Mouse (Mus musculus): ENCODE results near the gene Osbpl2. TPM values are rescaled to one million over a fixed set of nuclear protein-coding genes. Genes with fewer than 3 reads are reported as not detected.

The Osbpl2 gene
- polyA plus RNA-seq, 1 experiment from 2014 or later = 19.2 TPM

DNA sequence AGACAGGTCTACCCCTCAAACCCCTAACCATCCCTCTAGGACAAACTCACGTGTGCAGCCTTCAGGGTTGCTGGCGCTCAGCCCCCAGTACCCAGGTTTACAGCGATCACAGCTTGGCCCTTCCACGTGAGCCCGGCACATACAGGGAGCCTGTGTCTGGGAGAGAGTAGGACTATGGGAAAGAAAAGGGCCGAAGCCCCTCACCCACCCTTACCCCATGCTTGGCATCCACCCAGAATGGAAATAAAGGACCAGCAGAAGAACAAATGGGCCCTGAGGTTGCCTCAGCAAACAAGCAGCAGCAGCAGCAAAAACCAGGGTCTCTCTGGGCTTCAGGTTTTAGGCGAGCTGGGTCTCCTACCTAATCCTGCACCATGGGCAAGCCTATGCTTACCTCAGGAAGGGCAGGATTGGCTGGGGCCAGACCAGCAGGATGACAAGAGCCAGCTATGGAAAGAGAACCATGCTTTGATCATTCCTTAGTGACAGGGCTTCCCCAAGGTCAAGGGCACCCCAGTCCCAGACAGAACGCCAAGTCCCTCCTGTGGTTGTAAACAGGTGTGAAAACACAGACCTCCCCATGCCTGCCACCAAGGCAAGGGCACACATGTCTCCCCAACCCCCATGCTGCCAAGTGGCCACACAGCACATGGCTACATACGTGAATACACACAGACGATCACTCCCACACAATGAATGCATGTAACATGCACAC, 78.4 kb downstream of the Osbpl2 start:
- H3K36me3 ChIP-seq (ENCODE audit: control insufficient read depth, insufficient read depth, low read length) = no peaks in the 10 kb centered on the region
- WGBS = 84% methylated on average over 10 of the region's 10 CpGs

DNA sequence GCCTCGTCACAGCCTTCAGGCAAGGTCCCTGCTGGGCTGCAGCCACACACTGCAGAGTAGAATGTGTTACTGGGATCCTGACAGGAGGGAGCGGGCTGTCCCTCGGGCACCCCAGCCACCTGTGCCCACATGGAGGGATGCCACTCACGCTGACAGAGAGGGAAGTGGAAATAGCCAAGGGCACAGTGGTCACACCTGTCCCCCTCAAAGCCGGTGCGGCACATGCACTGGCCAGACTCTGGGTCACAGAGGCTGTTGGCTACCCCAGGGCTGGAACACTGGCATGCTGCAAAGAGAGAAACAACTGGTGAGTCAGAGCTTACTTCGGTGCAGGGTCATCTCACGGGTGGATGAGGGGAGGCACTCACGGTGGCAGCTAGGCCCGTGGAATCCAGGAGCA, 79.7 kb downstream of the Osbpl2 start:
- H3K36me3 ChIP-seq (ENCODE audit: control insufficient read depth, insufficient read depth, low read length) = no peaks in the 10 kb centered on the region
- H3K9me3 ChIP-seq (ENCODE audit: control insufficient read depth, low read length) = no peaks in the 10 kb centered on the region
- DNase-seq (ENCODE audit: low spot score) = no peak
- no peak for ATAC-seq (replicated peaks; ENCODE audit: low FRiP score)
- 92% methylated on average over 10 of the region's 10 CpGs for WGBS
- H3K9ac ChIP-seq (ENCODE audit: low read depth, low read length) = no peak overlapping the region
- H3K4me2 ChIP-seq = no peak overlapping the region
- H3K4me3 ChIP-seq (ENCODE audit: low read depth, low read length) = no peak overlapping the region
- no peaks in the 10 kb centered on the region for H3K4me1 ChIP-seq (replicated peaks; ENCODE audit: control insufficient read depth, insufficient read depth, low read length)
- no peak overlapping the region for H3K27ac ChIP-seq (ENCODE audit: low read depth, low read length)
- no peaks in the 10 kb centered on the region for H3K27me3 ChIP-seq (replicated peaks; ENCODE audit: control insufficient read depth, insufficient read depth, low read length)

More for the DNA sequence above, 78.4 kb downstream of the Osbpl2 start:
- Histone ChIP-seq H3K4me2 (no peak overlapping the region), H3K4me1 (replicated peaks; ENCODE audit: control insufficient read depth, insufficient read depth, low read length) (no peaks in the 10 kb centered on the region), H3K27ac (ENCODE audit: low read depth, low read length) (no peak overlapping the region), H3K9ac (ENCODE audit: low read depth, low read length) (no peak overlapping the region), H3K9me3 (ENCODE audit: control insufficient read depth, low read length) (no peaks in the 10 kb centered on the region), H3K27me3 (replicated peaks; ENCODE audit: control insufficient read depth, insufficient read depth, low read length) (no peaks in the 10 kb centered on the region), H3K4me3 (ENCODE audit: low read depth, low read length) (no peak overlapping the region)
- no peak for DNase-seq (ENCODE audit: low spot score)
- ATAC-seq (replicated peaks; ENCODE audit: low FRiP score) = no peak

DNA sequence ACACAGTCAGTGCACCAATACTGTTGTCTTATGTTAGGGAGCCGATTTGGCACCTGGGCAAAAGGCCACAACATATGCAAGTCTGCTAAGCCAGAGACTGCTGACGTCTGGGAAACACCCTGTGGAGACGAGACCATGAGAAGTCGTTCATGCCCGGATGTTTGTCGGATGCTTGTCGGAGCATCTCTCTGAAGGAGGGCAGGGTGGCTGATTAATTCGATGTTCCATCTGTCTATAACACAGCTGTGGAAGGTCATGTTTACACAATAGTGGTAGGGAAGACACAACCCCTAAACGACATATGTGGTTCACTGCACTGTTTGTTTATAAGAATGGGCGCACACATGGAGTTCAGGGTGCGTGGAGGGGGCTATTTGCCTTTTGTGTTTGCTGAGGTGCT, 81.6 kb downstream of the Osbpl2 start:
- no peaks in the 10 kb centered on the region for H3K27me3 ChIP-seq (replicated peaks; ENCODE audit: control insufficient read depth, insufficient read depth, low read length)
- no peak for DNase-seq (ENCODE audit: low spot score)
- H3K4me3 ChIP-seq (ENCODE audit: low read depth, low read length) = no peak overlapping the region
- H3K4me1 ChIP-seq (replicated peaks; ENCODE audit: control insufficient read depth, insufficient read depth, low read length) = no peaks in the 10 kb centered on the region
- H3K36me3 ChIP-seq (ENCODE audit: control insufficient read depth, insufficient read depth, low read length) = no peaks in the 10 kb centered on the region
- no peak overlapping the region for H3K9ac ChIP-seq (ENCODE audit: low read depth, low read length)
- H3K4me2 ChIP-seq = no peak overlapping the region
- no peak for ATAC-seq (replicated peaks; ENCODE audit: low FRiP score)
- H3K27ac ChIP-seq (ENCODE audit: low read depth, low read length) = no peak overlapping the region
- 78% methylated on average over 11 of the region's 11 CpGs for WGBS
- no peaks in the 10 kb centered on the region for H3K9me3 ChIP-seq (ENCODE audit: control insufficient read depth, low read length)

DNA sequence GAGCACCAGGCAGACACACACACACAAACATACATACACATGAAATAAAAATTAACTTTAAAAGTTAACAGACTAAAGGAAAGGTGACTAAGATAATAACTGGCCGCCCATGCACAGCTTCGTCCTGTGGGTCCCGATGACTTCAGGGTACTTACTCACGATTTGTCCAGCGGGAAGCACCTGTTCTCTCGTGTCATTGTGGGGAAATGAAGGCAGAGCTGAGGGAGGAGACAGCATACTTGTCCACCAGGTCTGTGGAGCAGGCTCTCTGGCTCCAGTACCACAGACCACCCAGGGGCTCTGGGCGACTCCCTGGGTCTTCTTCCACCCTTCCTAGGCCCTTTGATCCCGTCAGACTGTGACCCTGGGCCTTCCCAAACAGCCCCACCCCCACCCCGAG, 82.2 kb downstream of the Osbpl2 start:
- Histone ChIP-seq H3K36me3 (ENCODE audit: control insufficient read depth, insufficient read depth, low read length) (no peaks in the 10 kb centered on the region), H3K27me3 (replicated peaks; ENCODE audit: control insufficient read depth, insufficient read depth, low read length) (no peaks in the 10 kb centered on the region), H3K9ac (ENCODE audit: low read depth, low read length) (no peak overlapping the region), H3K4me3 (ENCODE audit: low read depth, low read length) (no peak overlapping the region), H3K4me1 (replicated peaks; ENCODE audit: control insufficient read depth, insufficient read depth, low read length) (no peaks in the 10 kb centered on the region), H3K4me2 (no peak overlapping the region), H3K9me3 (ENCODE audit: control insufficient read depth, low read length) (no peaks in the 10 kb centered on the region), H3K27ac (ENCODE audit: low read depth, low read length) (no peak overlapping the region)
- WGBS = 74% methylated on average over 9 of the region's 9 CpGs
- ATAC-seq (replicated peaks; ENCODE audit: low FRiP score) = no peak
- DNase-seq (ENCODE audit: low spot score) = no peak

DNA sequence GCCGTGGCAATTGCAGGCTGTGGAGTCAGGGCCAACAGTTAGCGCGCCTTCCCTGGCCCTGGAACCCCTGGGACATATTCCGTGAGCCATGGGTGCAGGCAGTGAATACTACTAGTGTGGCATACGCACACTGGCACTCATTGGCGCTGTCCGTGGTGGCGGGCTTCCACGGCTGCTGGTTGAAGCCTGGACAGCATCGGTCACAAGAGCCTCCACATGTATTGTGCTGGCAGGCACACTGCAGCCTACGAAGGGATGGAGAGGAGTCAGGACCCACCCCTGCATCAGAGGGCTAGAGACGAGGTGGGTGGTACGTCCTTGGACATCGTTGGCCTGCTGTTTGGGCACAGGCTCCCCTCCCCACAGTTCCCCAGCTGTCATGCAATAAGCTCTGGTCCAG, 83.2 kb downstream of the Osbpl2 start:
- Histone ChIP-seq H3K36me3 (ENCODE audit: control insufficient read depth, insufficient read depth, low read length) (no peaks in the 10 kb centered on the region), H3K27ac (ENCODE audit: low read depth, low read length) (no peak overlapping the region), H3K4me2 (no peak overlapping the region), H3K9me3 (ENCODE audit: control insufficient read depth, low read length) (no peaks in the 10 kb centered on the region), H3K9ac (ENCODE audit: low read depth, low read length) (no peak overlapping the region), H3K4me3 (ENCODE audit: low read depth, low read length) (no peak overlapping the region), H3K4me1 (replicated peaks; ENCODE audit: control insufficient read depth, insufficient read depth, low read length) (no peaks in the 10 kb centered on the region), H3K27me3 (replicated peaks; ENCODE audit: control insufficient read depth, insufficient read depth, low read length) (no peaks in the 10 kb centered on the region)
- ATAC-seq (replicated peaks; ENCODE audit: low FRiP score) = no peak
- DNase-seq (ENCODE audit: low spot score) = no peak
- WGBS = 90% methylated on average over 14 of the region's 14 CpGs

DNA sequence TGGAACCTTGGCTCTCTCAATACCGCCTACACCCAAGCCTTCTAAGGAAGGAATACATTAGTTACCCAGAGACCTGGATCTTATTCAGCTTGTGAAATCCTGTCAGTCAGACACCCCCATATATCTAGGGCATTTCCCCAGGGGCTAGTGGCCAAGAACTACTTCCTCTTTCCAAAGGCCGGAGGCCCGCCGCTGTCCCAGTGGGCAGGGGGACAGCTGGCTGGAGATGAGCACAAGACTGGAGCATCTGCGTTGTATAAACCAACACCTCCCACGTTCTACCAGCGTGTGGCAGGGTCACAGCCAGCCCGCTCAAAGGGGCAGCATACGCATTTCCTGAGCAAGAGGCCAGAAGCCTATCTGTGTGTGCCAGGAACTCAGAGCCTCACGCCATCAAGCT, 83.7 kb downstream of the Osbpl2 start:
- H3K4me3 ChIP-seq (ENCODE audit: low read depth, low read length) = no peak overlapping the region
- no peak overlapping the region for H3K27ac ChIP-seq (ENCODE audit: low read depth, low read length)
- ATAC-seq (replicated peaks; ENCODE audit: low FRiP score) (no peak), DNase-seq (ENCODE audit: low spot score) (no peak)
- H3K36me3 ChIP-seq (ENCODE audit: control insufficient read depth, insufficient read depth, low read length) = no peaks in the 10 kb centered on the region
- H3K9ac ChIP-seq (ENCODE audit: low read depth, low read length) = no peak overlapping the region
- WGBS = 60% methylated on average over 10 of the region's 10 CpGs
- H3K27me3 ChIP-seq (replicated peaks; ENCODE audit: control insufficient read depth, insufficient read depth, low read length) = no peaks in the 10 kb centered on the region
- no peak overlapping the region for H3K4me2 ChIP-seq
- no peaks in the 10 kb centered on the region for H3K9me3 ChIP-seq (ENCODE audit: control insufficient read depth, low read length)
- no peaks in the 10 kb centered on the region for H3K4me1 ChIP-seq (replicated peaks; ENCODE audit: control insufficient read depth, insufficient read depth, low read length)

DNA sequence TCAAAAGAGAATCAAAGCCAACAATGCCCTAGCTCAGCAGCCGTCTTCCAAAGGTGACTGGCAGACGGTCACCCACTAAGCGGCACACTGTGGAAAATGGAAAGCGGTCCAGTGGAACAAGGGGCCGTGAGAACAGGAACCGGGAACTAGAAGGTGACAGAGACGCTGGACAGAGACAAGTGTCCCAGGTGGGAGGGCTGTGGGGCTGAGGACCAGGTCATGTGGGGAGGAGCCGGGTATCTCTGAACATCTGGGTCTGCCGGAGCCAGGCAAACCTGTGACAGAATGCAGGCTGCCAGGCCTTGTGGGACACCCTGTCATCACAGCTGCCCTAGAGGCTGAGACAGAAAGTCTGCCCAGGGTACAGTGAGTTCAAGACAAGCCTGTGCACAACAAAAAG, 85.4 kb downstream of the Osbpl2 start:
- no peak overlapping the region for H3K9ac ChIP-seq (ENCODE audit: low read depth, low read length)

DNA sequence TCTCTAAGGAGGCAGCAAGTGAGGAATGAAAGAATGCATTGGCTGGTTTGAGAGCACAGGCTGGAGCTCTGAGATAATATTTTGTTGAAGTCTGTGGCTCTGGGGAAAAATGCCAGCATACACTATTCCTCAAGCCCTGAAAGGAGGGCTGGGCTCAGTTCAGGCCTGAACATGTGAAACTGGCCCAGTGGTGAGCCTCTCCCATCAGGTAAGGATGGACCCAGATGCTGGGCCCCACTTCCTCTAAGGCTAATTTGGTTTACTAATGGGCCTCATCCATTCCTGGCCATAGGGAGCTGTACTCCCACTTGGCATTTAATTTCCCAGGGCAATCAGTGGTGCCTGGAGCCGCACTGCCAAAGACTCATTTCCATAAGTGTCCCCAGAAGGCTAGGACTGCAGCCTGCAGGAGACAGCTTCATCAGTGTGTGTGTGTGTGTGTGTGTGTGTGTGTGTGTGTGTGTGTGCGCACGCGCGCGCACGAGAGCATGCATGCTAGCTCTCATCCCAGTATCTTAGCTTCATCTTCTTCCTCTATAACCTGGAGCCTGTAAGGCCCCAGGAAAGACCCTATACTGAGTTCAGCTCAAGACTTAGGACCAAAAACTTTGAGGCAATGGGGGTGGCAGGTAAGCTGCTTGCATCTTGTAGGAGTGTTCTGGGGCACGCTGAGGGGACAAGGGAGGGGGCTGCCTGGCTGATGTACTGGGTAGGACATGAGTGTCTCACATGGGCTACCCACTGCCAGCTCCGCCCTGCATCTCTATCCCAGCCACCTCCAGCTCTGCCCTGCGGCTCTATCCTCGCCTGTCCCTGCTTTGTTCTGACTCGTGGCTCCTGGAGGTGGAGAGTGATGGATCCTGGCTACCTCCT, 86.2 kb downstream of the Osbpl2 start:
- no peaks in the 10 kb centered on the region for H3K27me3 ChIP-seq (replicated peaks; ENCODE audit: control insufficient read depth, insufficient read depth, low read length)
- 84% methylated on average over 12 of the region's 12 CpGs for WGBS

More for the DNA sequence above, 85.4 kb downstream of the Osbpl2 start:
- DNase-seq (ENCODE audit: low spot score) (no peak), ATAC-seq (replicated peaks; ENCODE audit: low FRiP score) (no peak)
- no peaks in the 10 kb centered on the region for H3K4me1 ChIP-seq (replicated peaks; ENCODE audit: control insufficient read depth, insufficient read depth, low read length)
- H3K27ac ChIP-seq (ENCODE audit: low read depth, low read length) = no peak overlapping the region
- WGBS = 84% methylated on average over 9 of the region's 9 CpGs
- no peaks in the 10 kb centered on the region for H3K9me3 ChIP-seq (ENCODE audit: control insufficient read depth, low read length)
- H3K4me3 ChIP-seq (ENCODE audit: low read depth, low read length) = no peak overlapping the region
- H3K27me3 ChIP-seq (replicated peaks; ENCODE audit: control insufficient read depth, insufficient read depth, low read length) = no peaks in the 10 kb centered on the region
- H3K4me2 ChIP-seq = no peak overlapping the region
- H3K36me3 ChIP-seq (ENCODE audit: control insufficient read depth, insufficient read depth, low read length) = no peaks in the 10 kb centered on the region

DNA sequence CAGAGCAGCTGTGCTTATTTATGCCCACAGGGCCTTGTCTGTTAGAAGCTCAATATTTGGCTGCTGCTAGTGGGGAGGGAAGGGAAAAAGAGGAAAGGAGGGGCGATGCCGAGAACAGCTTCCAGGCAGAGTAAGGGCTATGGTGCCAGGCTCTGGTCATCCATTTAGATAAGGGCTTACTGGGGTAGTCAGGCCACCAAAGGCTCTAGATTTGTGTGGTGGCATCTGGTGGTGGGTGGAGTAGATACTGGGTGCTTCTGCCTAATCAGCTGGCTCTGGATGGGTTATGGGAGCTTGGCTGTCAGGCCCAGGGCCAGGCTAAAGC, 86.8 kb downstream of the Osbpl2 start:
- ATAC-seq (replicated peaks; ENCODE audit: low FRiP score) (no peak), DNase-seq (ENCODE audit: low spot score) (no peak)
- Histone ChIP-seq H3K4me1 (replicated peaks; ENCODE audit: control insufficient read depth, insufficient read depth, low read length) (no peaks in the 10 kb centered on the region), H3K9ac (ENCODE audit: low read depth, low read length) (no peak overlapping the region), H3K4me3 (ENCODE audit: low read depth, low read length) (no peak overlapping the region), H3K4me2 (no peak overlapping the region), H3K27me3 (replicated peaks; ENCODE audit: control insufficient read depth, insufficient read depth, low read length) (no peaks in the 10 kb centered on the region), H3K9me3 (ENCODE audit: control insufficient read depth, low read length) (no peaks in the 10 kb centered on the region), H3K36me3 (ENCODE audit: control insufficient read depth, insufficient read depth, low read length) (no peaks in the 10 kb centered on the region), H3K27ac (ENCODE audit: low read depth, low read length) (no peak overlapping the region)
- WGBS = 89% methylated on average over 2 of the region's 2 CpGs

More for the DNA sequence above, 86.2 kb downstream of the Osbpl2 start:
- H3K9me3 ChIP-seq (ENCODE audit: control insufficient read depth, low read length) = no peaks in the 10 kb centered on the region
- no peaks in the 10 kb centered on the region for H3K4me1 ChIP-seq (replicated peaks; ENCODE audit: control insufficient read depth, insufficient read depth, low read length)
- no peak for ATAC-seq (replicated peaks; ENCODE audit: low FRiP score)
- no peak overlapping the region for H3K27ac ChIP-seq (ENCODE audit: low read depth, low read length)
- H3K4me2 ChIP-seq = no peak overlapping the region
- H3K36me3 ChIP-seq (ENCODE audit: control insufficient read depth, insufficient read depth, low read length) = no peaks in the 10 kb centered on the region
- no peak overlapping the region for H3K9ac ChIP-seq (ENCODE audit: low read depth, low read length)
- DNase-seq (ENCODE audit: low spot score) = no peak
- no peak overlapping the region for H3K4me3 ChIP-seq (ENCODE audit: low read depth, low read length)

Measured in liver, embryonic 11.5 days (tissue).